Comparison of ENCODE assay signal across 8 mouse cellular contexts in the genomic region with DNA sequence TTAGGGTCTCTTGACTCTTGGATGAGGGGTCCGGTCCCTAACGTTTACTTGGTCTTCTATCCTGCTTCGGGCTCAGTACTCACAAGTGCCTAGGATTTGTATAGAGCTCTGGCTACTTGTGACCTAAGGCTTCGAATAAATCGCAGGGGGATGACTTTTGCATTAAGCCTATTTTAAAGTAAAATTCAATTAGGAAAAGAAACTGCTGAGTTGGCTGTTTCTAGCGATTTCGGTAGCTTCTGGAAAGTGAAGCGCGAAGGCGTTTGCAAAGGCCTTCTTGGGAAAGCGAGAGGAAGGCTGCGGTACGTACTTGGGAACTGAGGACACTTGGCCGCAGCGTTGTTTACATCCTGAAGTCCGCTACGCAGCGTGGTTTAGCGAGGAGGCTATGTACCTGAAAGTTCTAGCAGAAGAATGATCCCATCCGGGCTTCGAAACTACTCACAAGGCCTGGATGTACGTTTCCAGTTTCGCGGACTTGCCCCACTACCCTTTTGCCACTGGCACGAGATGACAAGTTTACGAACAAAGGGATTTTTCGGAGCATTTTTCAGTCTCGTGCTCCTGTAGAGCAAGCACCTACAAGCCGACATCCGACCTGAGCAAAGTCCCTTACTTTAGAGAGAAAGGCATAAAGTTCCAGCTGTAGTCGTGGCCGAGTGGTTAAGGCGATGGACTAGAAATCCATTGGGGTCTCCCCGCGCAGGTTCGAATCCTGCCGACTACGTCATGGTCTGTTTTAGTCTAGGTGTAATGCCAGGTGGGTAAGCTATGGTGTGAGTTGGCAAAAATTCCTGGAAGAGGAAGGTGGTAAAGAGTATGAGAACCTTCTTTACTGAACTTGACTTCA. TPM values are rescaled to one million over a fixed set of nuclear protein-coding genes. Genes with fewer than 3 reads are reported as not detected.
DNase-seq lines count a peak whose midpoint lies in the region; ATAC-seq and TF ChIP-seq lines count a peak whose summit lies in the region.

No protein-coding gene starts in this region.

- under 1% methylated on average over 38 of the region's 38 CpGs for WGBS in embryonic facial prominence, embryonic 15.5 days
- 3% methylated on average over 38 of the region's 38 CpGs for WGBS in heart, postnatal 0 days
- 6% methylated on average over 38 of the region's 38 CpGs for WGBS in macrophage (ENCODE audit: missing documents)

- peak; percentile 60 for ATAC-seq in CD4-positive, CD25-positive, alpha-beta regulatory T cell, adult 4 months
- peak; percentile 87 for ATAC-seq in embryonic facial prominence, embryonic 15.5 days (ENCODE audit: insufficient number of reproducible peaks, low FRiP score, low TSS enrichment, low read depth)
- ATAC-seq in heart, postnatal 0 days (ENCODE audit: insufficient read depth, low read depth) = 0 out of 2 replicates have a peak, but pooled peaks have one; percentile 44

- TF ChIP-seq CTCF in heart, postnatal 0 days (IDR thresholded peaks at IDR 0.05; ENCODE audit: low read depth) = no peak

- H3K4me3 ChIP-seq in embryonic facial prominence, embryonic 15.5 days (replicated peaks) = peak overlapping the region; percentile 48
- peak overlapping the region; percentile 36 for H3K4me3 ChIP-seq in heart, postnatal 0 days (ENCODE audit: low read depth, low read length)
- H3K4me3 ChIP-seq in macrophage (ENCODE audit: inconsistent target) = peak overlapping the region; percentile 32

- no peaks in the 10 kb centered on the region for H3K36me3 ChIP-seq in embryonic facial prominence, embryonic 15.5 days
- H3K36me3 ChIP-seq in heart, postnatal 0 days (replicated peaks; ENCODE audit: control insufficient read depth, insufficient read depth, low read length) = no peaks in the 10 kb centered on the region
- H3K36me3 ChIP-seq in macrophage (ENCODE audit: inconsistent target) = no peaks in the 10 kb centered on the region

- no peak overlapping the region for H3K27ac ChIP-seq in embryonic facial prominence, embryonic 15.5 days (replicated peaks)
- no peak overlapping the region for H3K27ac ChIP-seq in heart, postnatal 0 days (ENCODE audit: low read depth)
- H3K27ac ChIP-seq in macrophage = no peak overlapping the region

- H3K4me1 ChIP-seq in embryonic facial prominence, embryonic 15.5 days = no peaks in the 10 kb centered on the region
- 0 out of 2 replicates have a peak, but pooled peaks cover 6% of the 10 kb centered on the region for H3K4me1 ChIP-seq in heart, postnatal 0 days (ENCODE audit: control insufficient read depth, insufficient read depth)

- peak; percentile 98 for DNase-seq in R1 (ENCODE audit: low read depth, low spot score)
- no peak for DNase-seq in heart, postnatal 0 days (ENCODE audit: low spot score)
- DNase-seq in kidney, postnatal 10 days = peak; percentile 51
- peak; percentile 42 to 50 for DNase-seq in spleen, adult 18-20 months
- DNase-seq in left cerebral cortex, adult 8-10 months (ENCODE audit: low spot score in 2 of 2) = no peak

- H3K9me3 ChIP-seq in embryonic facial prominence, embryonic 15.5 days (replicated peaks) = no peaks in the 10 kb centered on the region
- H3K9me3 ChIP-seq in heart, postnatal 0 days (replicated peaks; ENCODE audit: control insufficient read depth, low read length) = no peaks in the 10 kb centered on the region

- TF ChIP-seq EP300 in heart, postnatal 0 days (IDR thresholded peaks at IDR 0.05; ENCODE audit: low read depth) = no peak

- peak overlapping the region; percentile 13; the same call in 1 of the 2 replicates for H3K9ac ChIP-seq in embryonic facial prominence, embryonic 15.5 days
- no peak overlapping the region; the same call in 1 of the 2 replicates for H3K9ac ChIP-seq in heart, postnatal 0 days (replicated peaks; ENCODE audit: low read depth, low read length)

- H3K27me3 ChIP-seq in embryonic facial prominence, embryonic 15.5 days = peaks cover 15% of the 10 kb centered on the region
- peaks cover 24% of the 10 kb centered on the region for H3K27me3 ChIP-seq in heart, postnatal 0 days (ENCODE audit: control insufficient read depth, insufficient read depth, low read length)

- peak overlapping the region; percentile 71 for H3K4me2 ChIP-seq in embryonic facial prominence, embryonic 15.5 days (replicated peaks)
- H3K4me2 ChIP-seq in heart, postnatal 0 days (ENCODE audit: low read depth, low read length) = peak overlapping the region; percentile 56

- H3K79me2 ChIP-seq in macrophage (ENCODE audit: inconsistent target) = no peaks in the 10 kb centered on the region

RNA-seq across cellular contexts. Expression of a gene that starts 26.1 kb away (rescaled TPM):
- under 1 TPM in 1 of 2 experiments, not detected in 1; 0.37 TPM for polyA plus RNA-seq in CD4-positive, CD25-positive, alpha-beta regulatory T cell, adult 4 months (2017; shearing (Covaris generic))
- 7.7 and 9.0 TPM in 2 replicates for polyA plus RNA-seq in embryonic facial prominence, embryonic 15.5 days (2015; fragmentation: Nextera tagmentation; extraction: Ambion mirVana)
- 1.1 and 1.7 TPM in 2 replicates for total RNA-seq in heart, postnatal 0 days (2014; rRNA removed; ENCODE audit: low replicate concordance)
- polyA plus RNA-seq in heart, postnatal 0 days (2015; fragmentation: Nextera tagmentation; extraction: Ambion mirVana) = 2.1 and 2.6 TPM in 2 replicates
- under 1 TPM in 3 of 26 experiments, not detected in 23; 0.19 to 0.31 (median 0.25) TPM for total RNA-seq in macrophage (2018; cell fraction: chromatin; rRNA removed)
- total RNA-seq in macrophage (2018; cell fraction: cytosol; rRNA removed) = under 1 TPM in 9 of 26 experiments, not detected in 17; 0.06 to 0.15 (median 0.09) TPM
- under 1 TPM in 2 of 26 experiments, not detected in 24; 0.30 to 0.85 TPM for total RNA-seq in macrophage (2018; cell fraction: nucleus; rRNA removed)
- polyA plus RNA-seq in macrophage (2018) = 0.14 TPM in 1 of 3 replicates, not detected in the others
- 1 to 10 TPM; 2.4 to 4.1 (median 3.3) TPM for total RNA-seq in left cerebral cortex, adult 8-10 months (2022)

Comparison
In these comparisons a context has a peak if more than half of its experiments do, and no peak if none do; other contexts are left out.
1. DNase-seq: peak in R1 (single experiment), kidney, postnatal 10 days (single experiment) and spleen, adult 18-20 months (2 of 2); none in heart, postnatal 0 days (single experiment) and left cerebral cortex, adult 8-10 months (0 of 2).
2. Peak in every context shown above with its lines, with median percentiles within 50 percentile points of each other: ATAC-seq and H3K4me3 ChIP-seq.